Mouse (Mus musculus): Measurements from ENCODE around the gene Slco4a1. TPM values are rescaled to one million over a fixed set of nuclear protein-coding genes. Genes with fewer than 3 reads are reported as not detected.

Slco4a1 gene
- polyA plus RNA-seq, 1 experiment from 2014 or later = 2.2 TPM

GRCm38 (mm10) chr2:180456705-180457104, 660 bp downstream of the Slco4a1 start:
- Histone ChIP-seq H3K4me3 (peak overlapping the region; percentile 53), H3K4me2 (peak overlapping the region; percentile 87), H3K27me3 (peaks cover 70% of the 10 kb centered on the region), H3K9ac (peak overlapping the region; percentile 58), H3K4me1 (replicated peaks) (peaks cover 34% of the 10 kb centered on the region), H3K27ac (no peak overlapping the region), H3K36me3 (no peaks in the 10 kb centered on the region), H3K9me3 (no peaks in the 10 kb centered on the region)
- WGBS = under 1% methylated on average over 26 of the region's 28 CpGs
- no peak; the same call in 1 of the 2 replicates for ATAC-seq (ENCODE audit: low FRiP score)

- peaks cover 34% of the 10 kb centered on the region for H3K4me1 ChIP-seq (replicated peaks)
- WGBS = 32% methylated on average over 2 of the region's 2 CpGs
- no peak for ATAC-seq (ENCODE audit: low FRiP score)
- no peak overlapping the region for H3K4me2 ChIP-seq
- H3K27me3 ChIP-seq = peaks cover 69% of the 10 kb centered on the region
- H3K9me3 ChIP-seq = no peaks in the 10 kb centered on the region
- H3K27ac ChIP-seq = no peak overlapping the region
- H3K4me3 ChIP-seq = no peak overlapping the region
- H3K9ac ChIP-seq = no peak overlapping the region
- H3K36me3 ChIP-seq = no peaks in the 10 kb centered on the region
These were observed 1.6 kb downstream of the Slco4a1 start for GRCm38 (mm10) chr2:180457680-180458079.

- H3K9ac ChIP-seq = no peak overlapping the region
- H3K27me3 ChIP-seq = peaks cover 59% of the 10 kb centered on the region
- H3K4me3 ChIP-seq = no peak overlapping the region
- no peak for ATAC-seq (ENCODE audit: low FRiP score)
- H3K4me1 ChIP-seq (replicated peaks) = peaks cover 40% of the 10 kb centered on the region
- H3K4me2 ChIP-seq = no peak overlapping the region
- 76% methylated on average over 4 of the region's 4 CpGs for WGBS
- no peaks in the 10 kb centered on the region for H3K9me3 ChIP-seq
- H3K27ac ChIP-seq = no peak overlapping the region
- no peaks in the 10 kb centered on the region for H3K36me3 ChIP-seq
These were observed 3.4 kb downstream of the Slco4a1 start for GRCm38 (mm10) chr2:180459437-180459836.

- WGBS = 54% methylated on average over 8 of the region's 8 CpGs
- H3K27me3 ChIP-seq = peaks cover 49% of the 10 kb centered on the region
- H3K9me3 ChIP-seq = no peaks in the 10 kb centered on the region
- no peaks in the 10 kb centered on the region for H3K36me3 ChIP-seq
- no peak overlapping the region for H3K4me2 ChIP-seq
- no peak for ATAC-seq (ENCODE audit: low FRiP score)
- no peak overlapping the region for H3K9ac ChIP-seq
- no peak overlapping the region for H3K4me3 ChIP-seq
- H3K27ac ChIP-seq = no peak overlapping the region
- H3K4me1 ChIP-seq (replicated peaks) = peaks cover 36% of the 10 kb centered on the region
These were observed 4.8 kb downstream of the Slco4a1 start for GRCm38 (mm10) chr2:180460801-180461200.

GRCm38 (mm10) chr2:180462593-180462992, 6.5 kb downstream of the Slco4a1 start:
- WGBS = 85% methylated on average over 8 of the region's 8 CpGs
- ATAC-seq (ENCODE audit: low FRiP score) = no peak
- no peak overlapping the region for H3K9ac ChIP-seq
- no peak overlapping the region for H3K4me3 ChIP-seq
- no peak overlapping the region for H3K27ac ChIP-seq
- no peaks in the 10 kb centered on the region for H3K9me3 ChIP-seq
- H3K27me3 ChIP-seq = peaks cover 32% of the 10 kb centered on the region
- H3K36me3 ChIP-seq = no peaks in the 10 kb centered on the region
- H3K4me2 ChIP-seq = no peak overlapping the region
- peaks cover 26% of the 10 kb centered on the region for H3K4me1 ChIP-seq (replicated peaks)

DNA sequence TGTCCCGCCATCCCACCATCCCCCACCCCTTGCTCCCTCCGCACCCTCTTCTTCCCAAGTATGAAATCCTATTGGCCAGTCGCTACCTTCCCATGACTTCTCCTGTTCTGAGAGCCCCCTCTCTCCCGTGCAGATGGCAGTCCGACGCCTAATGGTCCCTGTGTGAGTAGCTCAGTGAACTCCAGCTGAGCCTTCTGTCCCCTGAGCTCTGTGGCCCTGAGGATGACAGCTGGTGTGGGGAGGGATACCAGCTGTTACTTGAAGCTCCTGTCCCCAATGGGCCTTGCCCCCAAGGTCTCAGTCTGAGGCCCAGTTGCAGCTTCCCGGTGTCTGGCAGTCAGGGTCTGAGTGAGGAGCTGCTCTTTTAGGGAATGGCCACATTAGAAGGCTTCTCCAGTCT, 10.5 kb downstream of the Slco4a1 start:
- Histone ChIP-seq H3K27ac (no peak overlapping the region; the same call in 1 of the 2 replicates), H3K4me2 (no peak overlapping the region), H3K9me3 (no peaks in the 10 kb centered on the region), H3K27me3 (peaks cover 18% of the 10 kb centered on the region), H3K36me3 (no peaks in the 10 kb centered on the region), H3K4me3 (no peak overlapping the region), H3K4me1 (replicated peaks) (peaks cover 13% of the 10 kb centered on the region), H3K9ac (no peak overlapping the region)
- WGBS = 41% methylated on average over 7 of the region's 7 CpGs
- no peak for ATAC-seq (ENCODE audit: low FRiP score)

- Histone ChIP-seq H3K9ac (no peak overlapping the region), H3K27me3 (peaks cover 24% of the 10 kb centered on the region), H3K4me2 (no peak overlapping the region), H3K4me1 (replicated peaks) (peaks cover 20% of the 10 kb centered on the region), H3K36me3 (no peaks in the 10 kb centered on the region), H3K27ac (no peak overlapping the region), H3K4me3 (no peak overlapping the region), H3K9me3 (no peaks in the 10 kb centered on the region)
- no peak for ATAC-seq (ENCODE audit: low FRiP score)
- 94% methylated on average over 8 of the region's 8 CpGs for WGBS
These were observed 12.8 kb downstream of the Slco4a1 start for GRCm38 (mm10) chr2:180468871-180469270.

DNA sequence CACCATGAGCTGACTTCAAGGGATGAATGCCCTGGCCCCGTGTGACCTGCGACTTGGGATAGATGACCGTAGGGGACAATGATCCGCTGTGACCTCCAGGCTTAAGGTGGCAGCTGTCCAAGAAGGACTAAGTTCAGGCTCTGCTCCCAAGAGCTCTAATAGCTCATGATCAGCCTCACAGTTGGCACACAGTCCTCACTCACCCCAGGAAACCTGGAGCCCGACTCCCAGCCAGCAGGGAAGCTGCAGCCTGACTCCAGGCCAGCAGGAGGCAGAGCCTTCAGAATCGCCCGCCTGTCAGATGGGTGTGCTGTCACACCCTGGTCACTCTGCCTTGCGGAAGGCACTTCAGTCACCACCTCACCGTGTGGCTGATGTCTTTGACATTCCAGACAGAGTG, 13.7 kb downstream of the Slco4a1 start:
- Histone ChIP-seq H3K9ac (no peak overlapping the region), H3K4me2 (no peak overlapping the region), H3K9me3 (no peaks in the 10 kb centered on the region), H3K27ac (no peak overlapping the region), H3K4me1 (replicated peaks) (peaks cover 15% of the 10 kb centered on the region), H3K4me3 (no peak overlapping the region), H3K27me3 (peaks cover 22% of the 10 kb centered on the region), H3K36me3 (no peaks in the 10 kb centered on the region)
- 69% methylated on average over 9 of the region's 9 CpGs for WGBS
- ATAC-seq (ENCODE audit: low FRiP score) = no peak

- Histone ChIP-seq H3K9me3 (no peaks in the 10 kb centered on the region), H3K4me1 (replicated peaks) (peaks cover 7% of the 10 kb centered on the region; the same call in 1 of the 2 replicates), H3K4me2 (no peak overlapping the region), H3K4me3 (no peak overlapping the region), H3K27ac (no peak overlapping the region), H3K27me3 (peaks cover 24% of the 10 kb centered on the region), H3K36me3 (no peaks in the 10 kb centered on the region), H3K9ac (0 out of 2 replicates have a peak overlapping the region, but pooled peaks have one; percentile 24)
- ATAC-seq (ENCODE audit: low FRiP score) = peak; percentile 19; the same call in 1 of the 2 replicates
- 5% methylated on average over 21 of the region's 21 CpGs for WGBS
These were observed 16.4 kb downstream of the Slco4a1 start for GRCm38 (mm10) chr2:180472306-180473079.

- no peaks in the 10 kb centered on the region for H3K9me3 ChIP-seq
These were observed 17.0 kb downstream of the Slco4a1 start for GRCm38 (mm10) chr2:180473080-180473440.

GRCm38 (mm10) chr2:180474864-180475263, 18.8 kb downstream of the Slco4a1 start:
- H3K27ac ChIP-seq = no peak overlapping the region
- no peak overlapping the region for H3K4me2 ChIP-seq
- no peaks in the 10 kb centered on the region for H3K36me3 ChIP-seq
- peaks cover 7% of the 10 kb centered on the region; the same call in 1 of the 2 replicates for H3K4me1 ChIP-seq (replicated peaks)
- 98% methylated on average over 3 of the region's 3 CpGs for WGBS
- no peak for ATAC-seq (ENCODE audit: low FRiP score)
- H3K9ac ChIP-seq = no peak overlapping the region
- peaks cover 24% of the 10 kb centered on the region for H3K27me3 ChIP-seq
- H3K4me3 ChIP-seq = no peak overlapping the region
- H3K9me3 ChIP-seq = no peaks in the 10 kb centered on the region

More at GRCm38 (mm10) chr2:180473080-180473440, 17.0 kb downstream of the Slco4a1 start:
- peaks cover 7% of the 10 kb centered on the region; the same call in 1 of the 2 replicates for H3K4me1 ChIP-seq (replicated peaks)
- H3K27ac ChIP-seq = no peak overlapping the region
- peaks cover 24% of the 10 kb centered on the region for H3K27me3 ChIP-seq
- WGBS = 43% methylated on average over 7 of the region's 7 CpGs
- no peaks in the 10 kb centered on the region for H3K36me3 ChIP-seq
- ATAC-seq (ENCODE audit: low FRiP score) = peak; percentile 79
- H3K4me3 ChIP-seq = no peak overlapping the region
- no peak overlapping the region for H3K4me2 ChIP-seq
- H3K9ac ChIP-seq = no peak overlapping the region

GRCm38 (mm10) chr2:180482274-180482673, 26.2 kb downstream of the Slco4a1 start:
- 14% methylated on average over 16 of the region's 16 CpGs for WGBS
- H3K27me3 ChIP-seq = no peaks in the 10 kb centered on the region; the same call in 1 of the 2 replicates
- ATAC-seq (ENCODE audit: low FRiP score) = peak; percentile 56; the same call in 1 of the 2 replicates
- H3K27ac ChIP-seq = peak overlapping the region; percentile 73
- no peaks in the 10 kb centered on the region for H3K36me3 ChIP-seq
- H3K4me2 ChIP-seq = peak overlapping the region; percentile 35
- H3K9ac ChIP-seq = no peak overlapping the region
- peaks cover 40% of the 10 kb centered on the region for H3K4me1 ChIP-seq (replicated peaks)
- no peaks in the 10 kb centered on the region for H3K9me3 ChIP-seq
- no peak overlapping the region for H3K4me3 ChIP-seq

GRCm38 (mm10) chr2:180484882-180485281, 28.8 kb downstream of the Slco4a1 start:
- H3K4me2 ChIP-seq = no peak overlapping the region
- no peak for ATAC-seq (ENCODE audit: low FRiP score)
- H3K27ac ChIP-seq = peak overlapping the region; percentile 82
- peaks cover 56% of the 10 kb centered on the region for H3K4me1 ChIP-seq (replicated peaks)
- H3K9ac ChIP-seq = no peak overlapping the region
- no peak overlapping the region for H3K4me3 ChIP-seq
- H3K36me3 ChIP-seq = no peaks in the 10 kb centered on the region
- no peaks in the 10 kb centered on the region; the same call in 1 of the 2 replicates for H3K27me3 ChIP-seq
- 63% methylated on average over 4 of the region's 4 CpGs for WGBS
- H3K9me3 ChIP-seq = no peaks in the 10 kb centered on the region
